Mouse (Mus musculus): ENCODE data around the gene Pde7b. TPM values are rescaled to one million over a fixed set of nuclear protein-coding genes. Genes with fewer than 3 reads are reported as not detected.
A peak's percentile ranks its signal among the peaks of the same experiment; 100 is the strongest.

The Pde7b gene
- polyA plus RNA-seq, 1 experiment from 2014 or later, result 1.00 TPM

GRCm38 (mm10) chr10:20405471-20405870, 319.4 kb downstream of the Pde7b start:
- DNase-seq (ENCODE audit: low spot score), result peak; percentile 24
- Histone ChIP-seq H3K36me3 (no peaks in the 10 kb centered on the region), H3K9me3 (replicated peaks) (no peaks in the 10 kb centered on the region), H3K4me3 (no peak overlapping the region), H3K4me1 (0 out of 2 replicates have a peak, but pooled peaks cover 1% of the 10 kb centered on the region), H3K27me3 (ENCODE audit: low read depth, poor library complexity, severe bottlenecking) (no peaks in the 10 kb centered on the region), H3K27ac (replicated peaks) (no peak overlapping the region)
- 91% methylated on average over 2 of the region's 2 CpGs for WGBS

- DNase-seq (ENCODE audit: low spot score), result no peak
- Histone ChIP-seq H3K36me3 (no peaks in the 10 kb centered on the region), H3K4me3 (no peak overlapping the region), H3K4me1 (peaks cover 5% of the 10 kb centered on the region; the same call in 1 of the 2 replicates), H3K9me3 (replicated peaks) (no peaks in the 10 kb centered on the region), H3K27ac (replicated peaks) (no peak overlapping the region), H3K27me3 (ENCODE audit: low read depth, poor library complexity, severe bottlenecking) (no peaks in the 10 kb centered on the region)
- WGBS, result 88% methylated on average over 5 of the region's 5 CpGs
Observed at GRCm38 (mm10) chr10:20402941-20403340, 321.9 kb downstream of the Pde7b start.

- 74% methylated on average over 15 of the region's 15 CpGs for WGBS
- no peak for DNase-seq (ENCODE audit: low spot score)
- H3K36me3 ChIP-seq, result no peaks in the 10 kb centered on the region
- H3K4me3 ChIP-seq, result peak overlapping the region; percentile 21
- peaks cover 5% of the 10 kb centered on the region; the same call in 1 of the 2 replicates for H3K4me1 ChIP-seq
- no peaks in the 10 kb centered on the region for H3K27me3 ChIP-seq (ENCODE audit: low read depth, poor library complexity, severe bottlenecking)
- no peaks in the 10 kb centered on the region for H3K9me3 ChIP-seq (replicated peaks)
- no peak overlapping the region for H3K27ac ChIP-seq (replicated peaks)
Observed at GRCm38 (mm10) chr10:20400406-20400805, 324.5 kb downstream of the Pde7b start.

GRCm38 (mm10) chr10:20398641-20399390, 326.1 kb downstream of the Pde7b start:
- Histone ChIP-seq H3K27ac (replicated peaks) (no peak overlapping the region), H3K36me3 (no peaks in the 10 kb centered on the region), H3K4me3 (no peak overlapping the region), H3K27me3 (ENCODE audit: low read depth, poor library complexity, severe bottlenecking) (no peaks in the 10 kb centered on the region), H3K9me3 (replicated peaks) (no peaks in the 10 kb centered on the region), H3K4me1 (peaks cover 5% of the 10 kb centered on the region; the same call in 1 of the 2 replicates)
- no peak for DNase-seq (ENCODE audit: low spot score)
- 84% methylated on average over 12 of the region's 12 CpGs for WGBS

DNA sequence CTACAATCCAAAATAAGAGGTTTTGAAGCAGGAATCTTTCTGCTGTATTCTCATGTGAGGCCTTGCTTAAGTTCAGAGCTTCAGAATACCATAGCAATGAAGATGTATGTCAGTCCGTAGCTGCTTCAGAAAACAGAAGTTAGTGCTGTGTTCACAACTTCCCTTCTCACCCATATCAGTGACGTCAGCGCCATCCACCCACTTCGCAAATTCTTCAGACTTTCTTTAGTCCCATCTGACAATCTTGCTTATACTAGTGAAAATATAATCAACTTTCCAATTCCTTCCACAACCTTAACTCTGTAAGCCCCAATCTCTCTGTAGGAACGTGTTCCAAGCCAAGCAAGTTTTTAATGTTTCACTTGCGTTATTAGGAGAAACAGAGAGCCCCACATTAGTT, 326.7 kb downstream of the Pde7b start:
- Histone ChIP-seq H3K36me3 (no peaks in the 10 kb centered on the region), H3K4me3 (no peak overlapping the region), H3K27ac (replicated peaks) (no peak overlapping the region), H3K27me3 (ENCODE audit: low read depth, poor library complexity, severe bottlenecking) (no peaks in the 10 kb centered on the region), H3K4me1 (peaks cover 5% of the 10 kb centered on the region; the same call in 1 of the 2 replicates), H3K9me3 (replicated peaks) (no peaks in the 10 kb centered on the region)
- DNase-seq (ENCODE audit: low spot score), result no peak
- 89% methylated on average over 6 of the region's 6 CpGs for WGBS

GRCm38 (mm10) chr10:20395778-20396177, 329.1 kb downstream of the Pde7b start:
- peaks cover 5% of the 10 kb centered on the region; the same call in 1 of the 2 replicates for H3K4me1 ChIP-seq
- H3K27ac ChIP-seq (replicated peaks), result no peak overlapping the region
- no peak for DNase-seq (ENCODE audit: low spot score)
- WGBS, result 93% methylated on average over 3 of the region's 3 CpGs
- H3K27me3 ChIP-seq (ENCODE audit: low read depth, poor library complexity, severe bottlenecking), result no peaks in the 10 kb centered on the region
- H3K4me3 ChIP-seq, result no peak overlapping the region
- no peaks in the 10 kb centered on the region for H3K36me3 ChIP-seq
- no peaks in the 10 kb centered on the region for H3K9me3 ChIP-seq (replicated peaks)

DNA sequence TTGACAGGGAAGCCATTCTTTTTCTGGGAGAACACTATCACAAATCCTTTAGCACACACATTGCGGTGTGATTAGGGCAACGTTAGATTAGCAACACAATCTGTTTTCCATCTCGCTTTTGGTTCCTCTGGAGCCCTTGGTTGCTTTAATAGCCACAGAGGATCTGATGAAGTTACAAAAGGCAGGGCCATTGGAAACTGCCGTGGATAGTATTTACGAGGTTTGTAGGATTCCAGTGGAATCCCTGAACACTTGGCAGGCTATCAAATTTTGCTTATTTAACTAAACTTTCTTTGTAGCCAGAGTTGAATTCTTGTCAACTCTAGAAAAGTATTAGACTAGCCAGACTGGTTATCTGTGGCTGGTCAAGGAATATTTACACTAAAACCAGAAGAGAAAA, 330.1 kb downstream of the Pde7b start:
- no peaks in the 10 kb centered on the region for H3K36me3 ChIP-seq
- H3K4me1 ChIP-seq, result no peaks in the 10 kb centered on the region; the same call in 1 of the 2 replicates
- WGBS, result 88% methylated on average over 5 of the region's 5 CpGs
- no peaks in the 10 kb centered on the region for H3K27me3 ChIP-seq (ENCODE audit: low read depth, poor library complexity, severe bottlenecking)
- H3K4me3 ChIP-seq, result no peak overlapping the region
- H3K9me3 ChIP-seq (replicated peaks), result no peaks in the 10 kb centered on the region
- H3K27ac ChIP-seq (replicated peaks), result no peak overlapping the region
- no peak for DNase-seq (ENCODE audit: low spot score)

GRCm38 (mm10) chr10:20390568-20390967, 334.3 kb downstream of the Pde7b start:
- Histone ChIP-seq H3K27ac (replicated peaks) (no peak overlapping the region), H3K36me3 (no peaks in the 10 kb centered on the region), H3K9me3 (replicated peaks) (no peaks in the 10 kb centered on the region), H3K27me3 (ENCODE audit: low read depth, poor library complexity, severe bottlenecking) (no peaks in the 10 kb centered on the region), H3K4me3 (no peak overlapping the region), H3K4me1 (no peaks in the 10 kb centered on the region)
- no peak for DNase-seq (ENCODE audit: low spot score)
- 77% methylated on average over 3 of the region's 3 CpGs for WGBS

GRCm38 (mm10) chr10:20382807-20383419, 342.0 kb downstream of the Pde7b start:
- WGBS, result 84% methylated on average over 6 of the region's 6 CpGs
- DNase-seq (ENCODE audit: low spot score), result no peak
- H3K4me1 ChIP-seq, result peaks cover 10% of the 10 kb centered on the region
- H3K36me3 ChIP-seq, result no peaks in the 10 kb centered on the region
- H3K9me3 ChIP-seq (replicated peaks), result no peaks in the 10 kb centered on the region
- no peak overlapping the region; the same call in 1 of the 2 replicates for H3K27ac ChIP-seq (replicated peaks)
- no peaks in the 10 kb centered on the region for H3K27me3 ChIP-seq (ENCODE audit: low read depth, poor library complexity, severe bottlenecking)
- H3K4me3 ChIP-seq, result no peak overlapping the region

GRCm38 (mm10) chr10:20381352-20381751, 343.5 kb downstream of the Pde7b start:
- Histone ChIP-seq H3K9me3 (replicated peaks) (no peaks in the 10 kb centered on the region), H3K27me3 (ENCODE audit: low read depth, poor library complexity, severe bottlenecking) (no peaks in the 10 kb centered on the region), H3K4me3 (no peak overlapping the region), H3K36me3 (no peaks in the 10 kb centered on the region), H3K27ac (replicated peaks) (no peak overlapping the region), H3K4me1 (peaks cover 10% of the 10 kb centered on the region)
- DNase-seq (ENCODE audit: low spot score), result no peak
- WGBS, result 83% methylated on average over 3 of the region's 3 CpGs

GRCm38 (mm10) chr10:20380798-20381197, 344.1 kb downstream of the Pde7b start:
- Histone ChIP-seq H3K9me3 (replicated peaks) (no peaks in the 10 kb centered on the region), H3K27me3 (ENCODE audit: low read depth, poor library complexity, severe bottlenecking) (no peaks in the 10 kb centered on the region), H3K4me1 (peaks cover 10% of the 10 kb centered on the region), H3K27ac (replicated peaks) (no peak overlapping the region), H3K36me3 (no peaks in the 10 kb centered on the region), H3K4me3 (no peak overlapping the region)
- 89% methylated on average over 3 of the region's 3 CpGs for WGBS
- DNase-seq (ENCODE audit: low spot score), result no peak

DNA sequence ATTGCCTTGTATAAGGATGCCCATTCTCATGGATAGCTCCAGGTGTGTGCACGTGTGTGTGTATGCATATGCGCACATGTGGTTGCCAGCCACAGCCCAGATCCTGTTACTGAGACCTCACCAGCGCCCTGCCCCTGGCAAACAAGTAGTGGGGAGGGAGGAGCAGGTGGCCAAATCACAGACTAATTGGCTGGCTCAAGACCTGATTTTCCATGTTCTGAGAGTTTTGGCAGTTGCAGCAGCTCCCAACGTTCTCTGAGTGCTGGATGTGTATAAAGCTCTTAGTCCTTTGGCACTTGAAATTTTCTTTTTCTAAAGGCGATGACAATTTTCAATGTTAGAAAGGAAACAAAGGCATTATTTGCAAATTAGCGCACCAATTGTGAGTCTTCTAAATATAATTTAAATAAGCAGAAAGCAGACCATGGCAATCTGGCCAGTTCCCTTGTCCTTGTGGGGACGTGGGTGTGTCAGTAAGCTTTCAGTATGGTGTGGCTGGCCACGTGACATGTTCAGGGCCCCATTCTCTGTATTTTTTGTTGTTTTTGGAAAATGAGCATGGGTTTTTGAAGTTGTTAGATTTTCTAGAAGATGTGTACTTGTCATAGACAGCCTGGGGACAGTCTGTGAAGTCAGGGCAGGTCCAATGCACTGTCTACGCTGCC, 345.7 kb downstream of the Pde7b start:
- Histone ChIP-seq H3K27ac (replicated peaks) (no peak overlapping the region), H3K36me3 (no peaks in the 10 kb centered on the region), H3K27me3 (ENCODE audit: low read depth, poor library complexity, severe bottlenecking) (no peaks in the 10 kb centered on the region), H3K9me3 (replicated peaks) (no peaks in the 10 kb centered on the region), H3K4me3 (no peak overlapping the region), H3K4me1 (peaks cover 10% of the 10 kb centered on the region)
- WGBS, result 82% methylated on average over 9 of the region's 9 CpGs
- no peak for DNase-seq (ENCODE audit: low spot score)

GRCm38 (mm10) chr10:20377621-20378020, 347.3 kb downstream of the Pde7b start:
- DNase-seq (ENCODE audit: low spot score), result no peak
- H3K27ac ChIP-seq (replicated peaks), result no peak overlapping the region
- no peaks in the 10 kb centered on the region for H3K9me3 ChIP-seq (replicated peaks)
- no peaks in the 10 kb centered on the region for H3K27me3 ChIP-seq (ENCODE audit: low read depth, poor library complexity, severe bottlenecking)
- 94% methylated on average over 9 of the region's 9 CpGs for WGBS
- H3K36me3 ChIP-seq, result no peaks in the 10 kb centered on the region
- H3K4me1 ChIP-seq, result peaks cover 5% of the 10 kb centered on the region
- no peak overlapping the region for H3K4me3 ChIP-seq

All from midbrain, embryonic 10.5 days (tissue).